Mouse (Mus musculus) MEL (cell line): ENCODE measurements at regions not wholly inside any gene's neighbourhood (a gene's known extent, or its start where the extent isn't known, plus 50 kb on each side); places are given as distances from the start of the nearest gene placed in this dataset.

Experiments
- CTCF ChIP-seq, 3 experiments: IDR thresholded peaks in 2 of 3; conservative IDR thresholded peaks in 1 of 3; 2 replicates each; pipeline ENCODE4 v1.5.1; 2011 to 2012; ENCODE audit warnings: low read length in 3 of 3, low read depth in 2 of 3, mild to moderate bottlenecking in 2 of 3, improper control_type of control experiment in 1 of 3, inconsistent platforms in 1 of 3, mixed read lengths in 1 of 3, moderate library complexity in 1 of 3; ENCODE audit not compliant: control insufficient read depth in 1 of 3, insufficient read depth in 1 of 3, poor library complexity in 1 of 3, severe bottlenecking in 1 of 3
- SIN3A ChIP-seq: IDR thresholded peaks from 2 replicates; pipeline ENCODE4 v1.6.1; 2012; ENCODE audit warnings: low read length, improper control_type of control experiment, inconsistent platforms

DNA sequence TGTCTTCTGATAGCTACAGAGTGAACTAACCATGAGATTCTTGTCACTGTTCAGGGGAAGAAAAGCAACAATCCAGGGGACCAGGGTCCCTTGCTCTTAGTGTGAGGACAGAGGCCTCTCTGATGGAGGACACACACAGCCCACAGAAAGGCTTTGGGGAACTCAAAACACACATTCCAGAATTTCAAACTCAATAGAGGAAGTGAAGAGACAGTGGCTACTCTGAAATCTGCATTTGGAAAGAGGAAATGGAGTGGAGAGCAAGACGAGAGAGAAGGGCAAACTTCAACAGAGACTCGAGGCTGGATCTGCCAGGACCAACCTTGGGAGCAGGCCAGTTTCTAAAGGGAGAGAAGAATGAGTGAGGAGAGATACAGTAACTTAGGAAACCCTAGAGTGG lies 125.7 kb upstream of the Slc22a12 start:
- no peak for TF ChIP-seq CTCF (IDR thresholded peaks at IDR 0.05 in 2 of 3, conservative IDR thresholded peaks at IDR 0.05 in 1 of 3; ENCODE audit: control insufficient read depth in 1 of 3, insufficient read depth in 1 of 3, low read depth in 2 of 3, low read length in 3 of 3, poor library complexity in 1 of 3, severe bottlenecking in 1 of 3)
- TF ChIP-seq SIN3A, result no peak
